Mouse (Mus musculus): Measurements from ENCODE around the gene Tirap.

DNA sequence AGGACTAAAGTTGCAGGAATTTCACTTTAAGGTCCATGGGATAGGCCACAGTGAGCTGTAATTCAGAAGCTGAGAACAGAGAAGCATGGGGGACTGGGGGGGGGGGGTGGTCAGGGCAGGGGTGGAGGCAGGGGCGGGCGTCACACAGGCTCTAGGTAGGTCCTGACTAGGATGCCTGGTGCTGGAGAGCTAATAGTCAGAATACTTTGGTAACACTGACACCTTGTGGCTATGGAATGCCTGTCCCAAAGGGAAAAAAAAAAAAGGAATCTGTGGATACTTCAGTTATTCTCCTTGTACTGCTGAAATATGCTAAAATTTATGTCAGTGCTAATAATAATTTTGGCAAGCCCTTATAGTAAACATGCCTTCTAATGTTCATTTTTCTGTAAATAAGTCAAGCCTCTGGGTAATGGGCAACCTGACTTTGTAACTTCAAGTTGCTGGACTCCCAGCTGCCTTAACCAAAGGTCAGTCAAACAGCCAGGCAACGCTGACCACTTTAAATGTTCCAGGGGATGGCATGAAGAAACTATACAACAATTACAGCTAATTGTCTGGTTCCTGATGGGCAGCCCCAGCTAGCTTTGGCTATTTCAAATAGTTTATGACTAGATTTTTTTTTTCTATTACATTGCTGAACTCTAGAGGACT is 33.8 kb downstream of the Tirap start:
- TF ChIP-seq GATA1 (IDR thresholded peaks at IDR 0.05; ENCODE audit: low read length) (no peak), TAL1 (IDR thresholded peaks at IDR 0.05; ENCODE audit: low read length) (no peak)
